Mouse (Mus musculus): ENCODE data around the gene Pomp. TPM values are rescaled to one million over a fixed set of nuclear protein-coding genes. Genes with fewer than 3 reads are reported as not detected.
"Not testable (repeated sequence)": the region's sequence is repeated elsewhere in the genome, so short reads cannot be mapped to it uniquely, and the experiment has no call there.

Gene Pomp
- polyA plus RNA-seq, 1 experiment: 1,212 TPM

- no peak for TF ChIP-seq POLR2A (IDR thresholded peaks at IDR 0.05; ENCODE audit: insufficient read depth, low read depth, low read length)
- no peak for TF ChIP-seq CTCF (IDR thresholded peaks at IDR 0.05; ENCODE audit: insufficient read depth, low read depth, low read length)
- H3K27ac ChIP-seq (ENCODE audit: insufficient read depth, low read depth, low read length): peak overlapping the region; percentile 49; the same call in 1 of the 2 replicates
- H3K4me3 ChIP-seq (ENCODE audit: insufficient read depth, low read depth, low read length): peak overlapping the region; percentile 67
- H3K4me1 ChIP-seq (ENCODE audit: control insufficient read depth, insufficient read depth, low read length): peaks cover 16% of the 10 kb centered on the region
- 3% methylated on average over 25 of the region's 25 CpGs for whole genome bisulfite sequencing
Measured at GRCm38 (mm10) chr5:147893766-147894454, 33.6 kb downstream of the Pomp start.

- under 1% methylated on average over 47 of the region's 47 CpGs for WGBS
- Histone ChIP-seq H3K4me3 (ENCODE audit: insufficient read depth, low read depth, low read length) (peak within 1 kb of the TSS; percentile 67), H3K27ac (ENCODE audit: insufficient read depth, low read depth, low read length) (peak within 1 kb of the TSS; percentile 49; the same call in 1 of the 2 replicates), H3K4me1 (ENCODE audit: control insufficient read depth, insufficient read depth, low read length) (peaks cover 16% of the 10 kb centered on the region)
- no peak for TF ChIP-seq CTCF (IDR thresholded peaks at IDR 0.05; ENCODE audit: insufficient read depth, low read depth, low read length)
- TF ChIP-seq POLR2A (IDR thresholded peaks at IDR 0.05; ENCODE audit: insufficient read depth, low read depth, low read length): 0 out of 2 replicates have a peak, but pooled peaks have one; percentile 17
Measured at GRCm38 (mm10) chr5:147894455-147895076, 34.3 kb downstream of the Pomp start, which contains the start of gene Slc46a3. Gene Slc46a3, minus strand, starts transcription at chr5:147894815.

GRCm38 (mm10) chr5:147895436-147896198, 35.4 kb downstream of the Pomp start:
- no peak for TF ChIP-seq CTCF (IDR thresholded peaks at IDR 0.05; ENCODE audit: insufficient read depth, low read depth, low read length)
- TF ChIP-seq POLR2A (IDR thresholded peaks at IDR 0.05; ENCODE audit: insufficient read depth, low read depth, low read length): no peak
- H3K4me3 ChIP-seq (ENCODE audit: insufficient read depth, low read depth, low read length): 0 out of 2 replicates have a peak overlapping the region, but pooled peaks have one; percentile 4
- H3K27ac ChIP-seq (ENCODE audit: insufficient read depth, low read depth, low read length): no peak overlapping the region
- WGBS: 33% methylated on average over 16 of the region's 16 CpGs
- H3K4me1 ChIP-seq (ENCODE audit: control insufficient read depth, insufficient read depth, low read length): peaks cover 16% of the 10 kb centered on the region

- not testable (repeated sequence) for H3K27ac ChIP-seq (ENCODE audit: insufficient read depth, low read depth, low read length); H3K4me3 ChIP-seq (ENCODE audit: insufficient read depth, low read depth, low read length)
- peaks cover 16% of the 10 kb centered on the region; the same call in 1 of the 2 replicates for H3K4me1 ChIP-seq (ENCODE audit: control insufficient read depth, insufficient read depth, low read length)
- 84% methylated on average over 4 of the region's 4 CpGs for WGBS
Measured at GRCm38 (mm10) chr5:147896501-147896900, 36.2 kb downstream of the Pomp start.

GRCm38 (mm10) chr5:147898254-147898653, 38.0 kb downstream of the Pomp start:
- WGBS: 68% methylated on average over 2 of the region's 2 CpGs
- peaks cover 8% of the 10 kb centered on the region; the same call in 1 of the 2 replicates for H3K4me1 ChIP-seq (ENCODE audit: control insufficient read depth, insufficient read depth, low read length)
- no peak overlapping the region for H3K27ac ChIP-seq (ENCODE audit: insufficient read depth, low read depth, low read length)
- H3K4me3 ChIP-seq (ENCODE audit: insufficient read depth, low read depth, low read length): no peak overlapping the region
- TF ChIP-seq POLR2A (IDR thresholded peaks at IDR 0.05; ENCODE audit: insufficient read depth, low read depth, low read length): no peak

GRCm38 (mm10) chr5:147898968-147899549, 38.8 kb downstream of the Pomp start:
- Histone ChIP-seq H3K27ac (ENCODE audit: insufficient read depth, low read depth, low read length) (no peak overlapping the region), H3K4me3 (ENCODE audit: insufficient read depth, low read depth, low read length) (no peak overlapping the region), H3K4me1 (ENCODE audit: control insufficient read depth, insufficient read depth, low read length) (peaks cover 4% of the 10 kb centered on the region; the same call in 1 of the 2 replicates)
- TF ChIP-seq POLR2A (IDR thresholded peaks at IDR 0.05; ENCODE audit: insufficient read depth, low read depth, low read length) (no peak), CTCF (IDR thresholded peaks at IDR 0.05; ENCODE audit: insufficient read depth, low read depth, low read length) (no peak)
- 67% methylated on average over 4 of the region's 4 CpGs for WGBS

GRCm38 (mm10) chr5:147902008-147902757, 41.9 kb downstream of the Pomp start:
- H3K4me1 ChIP-seq (ENCODE audit: control insufficient read depth, insufficient read depth, low read length): no peaks in the 10 kb centered on the region
- H3K27ac ChIP-seq (ENCODE audit: insufficient read depth, low read depth, low read length): no peak overlapping the region
- no peak overlapping the region for H3K4me3 ChIP-seq (ENCODE audit: insufficient read depth, low read depth, low read length)
- TF ChIP-seq CTCF (IDR thresholded peaks at IDR 0.05; ENCODE audit: insufficient read depth, low read depth, low read length) (no peak), POLR2A (IDR thresholded peaks at IDR 0.05; ENCODE audit: insufficient read depth, low read depth, low read length) (no peak)
- 90% methylated on average over 15 of the region's 15 CpGs for WGBS

- WGBS: 87% methylated on average over 9 of the region's 9 CpGs
- TF ChIP-seq POLR2A (IDR thresholded peaks at IDR 0.05; ENCODE audit: insufficient read depth, low read depth, low read length): no peak
- no peak for TF ChIP-seq CTCF (IDR thresholded peaks at IDR 0.05; ENCODE audit: insufficient read depth, low read depth, low read length)
Measured at GRCm38 (mm10) chr5:147903166-147903565, 42.9 kb downstream of the Pomp start.

More at GRCm38 (mm10) chr5:147903166-147903565, 42.9 kb downstream of the Pomp start:
- H3K4me1 ChIP-seq (ENCODE audit: control insufficient read depth, insufficient read depth, low read length): no peaks in the 10 kb centered on the region
- H3K4me3 ChIP-seq (ENCODE audit: insufficient read depth, low read depth, low read length): no peak overlapping the region
- no peak overlapping the region for H3K27ac ChIP-seq (ENCODE audit: insufficient read depth, low read depth, low read length)

All from olfactory bulb, adult 2 months (tissue).